Mouse (Mus musculus) embryonic facial prominence, embryonic 13.5 days (tissue): ENCODE measurements at regions not wholly inside any gene's neighbourhood (a gene's known extent, or its start where the extent isn't known, plus 50 kb on each side); places are given as distances from the start of the nearest gene placed in this dataset.
A peak's percentile ranks its signal among the peaks of the same experiment; 100 is the strongest.

Experiments used
- ATAC-seq: fragments of 200-750 bp; cut with Nextera tagmentation; 2 replicates; pipeline ENCODE4 v1.8.0; 2017; ENCODE audit warnings: low read depth; ENCODE audit not compliant: insufficient number of reproducible peaks, insufficient read depth, low FRiP score, low TSS enrichment
- H3K27ac ChIP-seq: fragments of 300-500 bp; sonication (generic); 2 replicates; pipeline ENCODE4 v1.5.1; 2015; ENCODE audit warnings: moderate library complexity, mild to moderate bottlenecking, inconsistent platforms
- H3K27me3 ChIP-seq: fragments of 300-500 bp; sonication (generic); 2 replicates; pipeline ENCODE4 v1.6.1; 2015; ENCODE audit warnings: mild to moderate bottlenecking, inconsistent platforms
- H3K36me3 ChIP-seq: fragments of 300-500 bp; sonication (generic); 2 replicates; pipeline ENCODE4 v1.6.1; 2015; ENCODE audit warnings: mild to moderate bottlenecking, inconsistent platforms
- H3K4me1 ChIP-seq: fragments of 300-500 bp; sonication (generic); 2 replicates; pipeline ENCODE4 v1.6.1; 2015; ENCODE audit warnings: inconsistent platforms
- H3K4me2 ChIP-seq: fragments of 300-500 bp; sonication (generic); 2 replicates; pipeline ENCODE4 v1.6.1; 2015; ENCODE audit warnings: moderate library complexity, mild to moderate bottlenecking, inconsistent platforms
- H3K4me3 ChIP-seq: fragments of 300-500 bp; sonication (generic); 2 replicates; pipeline ENCODE4 v1.5.1; 2015; ENCODE audit warnings: mild to moderate bottlenecking, inconsistent platforms
- H3K9ac ChIP-seq: fragments of 300-500 bp; sonication (generic); 2 replicates; pipeline ENCODE4 v1.6.1; 2015; ENCODE audit warnings: mild to moderate bottlenecking, inconsistent platforms
- H3K9me3 ChIP-seq: fragments of 300-500 bp; sonication (generic); 2 replicates; pipeline ENCODE4 v1.6.1; 2016; ENCODE audit warnings: inconsistent platforms
- WGBS: fragments of 180-500 bp; shearing (Covaris S2); methylation state at CpG from one replicate; pipeline ENCODE4 v1.1.7; 2015; ENCODE audit warnings: mixed read lengths; 5-methylcytosine and 5-hydroxymethylcytosine counted together

GRCm38 (mm10) chr2:33981321-33981720 is 93.6 kb upstream of the Mvb12b start:
- 84% methylated on average over 7 of the region's 7 CpGs for WGBS
- H3K9ac ChIP-seq = no peak overlapping the region
- no peaks in the 10 kb centered on the region for H3K27me3 ChIP-seq
- H3K36me3 ChIP-seq = no peaks in the 10 kb centered on the region
- H3K4me2 ChIP-seq = no peak overlapping the region
- no peak overlapping the region for H3K4me3 ChIP-seq
- 0 out of 2 replicates have a peak, but pooled peaks cover 4% of the 10 kb centered on the region for H3K4me1 ChIP-seq
- H3K9me3 ChIP-seq = no peaks in the 10 kb centered on the region
- no peak overlapping the region for H3K27ac ChIP-seq
- ATAC-seq = no peak

GRCm38 (mm10) chr2:33980884-33981283 is 93.1 kb upstream of the Mvb12b start:
- no peak for ATAC-seq
- WGBS = 75% methylated on average over 10 of the region's 10 CpGs
- Histone ChIP-seq H3K27me3 (no peaks in the 10 kb centered on the region), H3K9ac (no peak overlapping the region), H3K9me3 (no peaks in the 10 kb centered on the region), H3K4me1 (0 out of 2 replicates have a peak, but pooled peaks cover 4% of the 10 kb centered on the region), H3K36me3 (no peaks in the 10 kb centered on the region), H3K4me3 (no peak overlapping the region), H3K27ac (no peak overlapping the region), H3K4me2 (no peak overlapping the region)

- H3K27me3 ChIP-seq = no peaks in the 10 kb centered on the region; the same call in 1 of the 2 replicates
These were observed 91.5 kb upstream of the Mvb12b start for GRCm38 (mm10) chr2:33979276-33979675.

GRCm38 (mm10) chr2:33978550-33978949 is 90.8 kb upstream of the Mvb12b start:
- H3K4me2 ChIP-seq = no peak overlapping the region
- no peak overlapping the region for H3K4me3 ChIP-seq
- H3K4me1 ChIP-seq = 0 out of 2 replicates have a peak, but pooled peaks cover 2% of the 10 kb centered on the region
- 84% methylated on average over 4 of the region's 4 CpGs for WGBS
- no peaks in the 10 kb centered on the region for H3K9me3 ChIP-seq
- H3K27ac ChIP-seq = no peak overlapping the region
- no peaks in the 10 kb centered on the region for H3K36me3 ChIP-seq
- no peak for ATAC-seq
- no peak overlapping the region for H3K9ac ChIP-seq
- H3K27me3 ChIP-seq = no peaks in the 10 kb centered on the region; the same call in 1 of the 2 replicates

More at GRCm38 (mm10) chr2:33979276-33979675, 91.5 kb upstream of the Mvb12b start:
- Histone ChIP-seq H3K9ac (no peak overlapping the region), H3K4me3 (no peak overlapping the region), H3K9me3 (no peaks in the 10 kb centered on the region), H3K27ac (no peak overlapping the region), H3K4me1 (no peaks in the 10 kb centered on the region), H3K36me3 (no peaks in the 10 kb centered on the region), H3K4me2 (no peak overlapping the region)
- no peak for ATAC-seq

GRCm38 (mm10) chr2:33977576-33978352 is 90.0 kb upstream of the Mvb12b start:
- Histone ChIP-seq H3K9me3 (no peaks in the 10 kb centered on the region), H3K27ac (no peak overlapping the region), H3K4me1 (0 out of 2 replicates have a peak, but pooled peaks cover 4% of the 10 kb centered on the region), H3K27me3 (no peaks in the 10 kb centered on the region; the same call in 1 of the 2 replicates), H3K4me2 (no peak overlapping the region), H3K36me3 (no peaks in the 10 kb centered on the region), H3K9ac (no peak overlapping the region), H3K4me3 (no peak overlapping the region)
- 72% methylated on average over 20 of the region's 20 CpGs for WGBS
- ATAC-seq = no peak

- Histone ChIP-seq H3K36me3 (no peaks in the 10 kb centered on the region), H3K27me3 (no peaks in the 10 kb centered on the region; the same call in 1 of the 2 replicates), H3K4me3 (no peak overlapping the region), H3K4me2 (no peak overlapping the region), H3K9ac (no peak overlapping the region), H3K27ac (no peak overlapping the region), H3K4me1 (0 out of 2 replicates have a peak, but pooled peaks cover 4% of the 10 kb centered on the region), H3K9me3 (no peaks in the 10 kb centered on the region)
- 84% methylated on average over 5 of the region's 5 CpGs for WGBS
- no peak for ATAC-seq
These were observed 89.4 kb upstream of the Mvb12b start for GRCm38 (mm10) chr2:33977151-33977550.

- H3K27me3 ChIP-seq = no peaks in the 10 kb centered on the region; the same call in 1 of the 2 replicates
- H3K4me2 ChIP-seq = no peak overlapping the region
- no peak overlapping the region for H3K4me3 ChIP-seq
- WGBS = 83% methylated on average over 9 of the region's 9 CpGs
- no peak for ATAC-seq
- H3K4me1 ChIP-seq = 0 out of 2 replicates have a peak, but pooled peaks cover 4% of the 10 kb centered on the region
- H3K36me3 ChIP-seq = no peaks in the 10 kb centered on the region
- no peak overlapping the region for H3K27ac ChIP-seq
- no peaks in the 10 kb centered on the region for H3K9me3 ChIP-seq
- no peak overlapping the region for H3K9ac ChIP-seq
These were observed 88.4 kb upstream of the Mvb12b start for GRCm38 (mm10) chr2:33976183-33976582.

- H3K4me2 ChIP-seq = no peak overlapping the region
- H3K27me3 ChIP-seq = no peaks in the 10 kb centered on the region; the same call in 1 of the 2 replicates
- H3K4me1 ChIP-seq = 0 out of 2 replicates have a peak, but pooled peaks cover 4% of the 10 kb centered on the region
- no peaks in the 10 kb centered on the region for H3K36me3 ChIP-seq
- H3K9me3 ChIP-seq = no peaks in the 10 kb centered on the region
- no peak overlapping the region for H3K27ac ChIP-seq
- no peak overlapping the region for H3K9ac ChIP-seq
- no peak for ATAC-seq
- 75% methylated on average over 14 of the region's 14 CpGs for WGBS
- no peak overlapping the region for H3K4me3 ChIP-seq
These were observed 87.8 kb upstream of the Mvb12b start for GRCm38 (mm10) chr2:33975423-33976127.

- Histone ChIP-seq H3K27me3 (no peaks in the 10 kb centered on the region; the same call in 1 of the 2 replicates), H3K36me3 (no peaks in the 10 kb centered on the region), H3K9ac (no peak overlapping the region), H3K27ac (no peak overlapping the region), H3K9me3 (no peaks in the 10 kb centered on the region), H3K4me3 (no peak overlapping the region), H3K4me2 (no peak overlapping the region), H3K4me1 (0 out of 2 replicates have a peak, but pooled peaks cover 4% of the 10 kb centered on the region)
- ATAC-seq = no peak
- 67% methylated on average over 15 of the region's 15 CpGs for WGBS
These were observed 87.1 kb upstream of the Mvb12b start for GRCm38 (mm10) chr2:33974737-33975422.

- H3K4me1 ChIP-seq = 0 out of 2 replicates have a peak, but pooled peaks cover 4% of the 10 kb centered on the region
- H3K9ac ChIP-seq = no peak overlapping the region
- 90% methylated on average over 3 of the region's 3 CpGs for WGBS
- ATAC-seq = no peak
- H3K27ac ChIP-seq = no peak overlapping the region
- H3K4me2 ChIP-seq = no peak overlapping the region
- no peaks in the 10 kb centered on the region; the same call in 1 of the 2 replicates for H3K27me3 ChIP-seq
- no peak overlapping the region for H3K4me3 ChIP-seq
- no peaks in the 10 kb centered on the region for H3K9me3 ChIP-seq
- H3K36me3 ChIP-seq = no peaks in the 10 kb centered on the region
These were observed 86.3 kb upstream of the Mvb12b start for GRCm38 (mm10) chr2:33974031-33974430.

GRCm38 (mm10) chr2:33973213-33973834 is 85.6 kb upstream of the Mvb12b start:
- 0 out of 2 replicates have a peak, but pooled peaks cover 4% of the 10 kb centered on the region for H3K4me1 ChIP-seq
- ATAC-seq = peak; percentile 46; the same call in 1 of the 2 replicates
- 72% methylated on average over 4 of the region's 4 CpGs for WGBS
- no peak overlapping the region for H3K9ac ChIP-seq
- no peak overlapping the region for H3K4me3 ChIP-seq
- no peak overlapping the region for H3K4me2 ChIP-seq
- H3K9me3 ChIP-seq = no peaks in the 10 kb centered on the region
- H3K36me3 ChIP-seq = no peaks in the 10 kb centered on the region
- no peaks in the 10 kb centered on the region; the same call in 1 of the 2 replicates for H3K27me3 ChIP-seq
- H3K27ac ChIP-seq = no peak overlapping the region
